Mouse (Mus musculus) adrenal gland, postnatal 14 days (tissue): ENCODE results near the gene Apobec4. TPM values are rescaled to one million over a fixed set of nuclear protein-coding genes. Genes with fewer than 3 reads are reported as not detected.

Experiments used
- total RNA-seq: library from RNA; stranded (reverse); gene quantifications from 2 replicates; pipeline ENCODE4 v1.2.3, GENCODE M21; 2021

Apobec4 gene
- total RNA-seq, 1 experiment from 2014 or later, result not detected

Other genes with a start within 250 kb of the Apobec4 start
- gene Rgl1, start 15.8 kb downstream of the Apobec4 start, total RNA-seq, result 32.3 and 40.5 TPM in 2 replicates
- 104 and 115 TPM in 2 replicates for gene Arpc5, start 16.0 kb downstream of the Apobec4 start, total RNA-seq
- 4.9 and 7.7 TPM in 2 replicates for gene Ncf2, start 49.6 kb downstream of the Apobec4 start, total RNA-seq
- gene Smg7, start 152.1 kb downstream of the Apobec4 start, total RNA-seq, result 55.5 and 58.0 TPM in 2 replicates
- gene Nmnat2, start 204.4 kb downstream of the Apobec4 start, total RNA-seq, result 0.96 and 2.6 TPM in 2 replicates